Mouse (Mus musculus) C2C12 (cell line): ENCODE results near the gene Ttc32. TPM values are rescaled to one million over a fixed set of nuclear protein-coding genes. Genes with fewer than 3 reads are reported as not detected.

Experiments
- H3K27me3 ChIP-seq: one replicate; pipeline ENCODE4 v1.6.1; 2011; ENCODE audit not compliant: control insufficient read depth, insufficient read depth, insufficient read length
- H3K36me3 ChIP-seq: one replicate; pipeline ENCODE4 v1.6.1; 2011; ENCODE audit not compliant: control insufficient read depth, insufficient read depth
- H3K4me3 ChIP-seq: one replicate; pipeline ENCODE4 v1.5.1; 2011; ENCODE audit warnings: mild to moderate bottlenecking, control low read depth; ENCODE audit not compliant: poor library complexity, insufficient read depth, severe bottlenecking
- H3K79me2 ChIP-seq: one replicate; pipeline ENCODE4 v1.6.1; 2011; ENCODE audit not compliant: control insufficient read depth, insufficient read depth
- H3K79me3 ChIP-seq: one replicate; pipeline ENCODE4 v1.6.1; 2011; ENCODE audit warnings: low read depth, control low read depth
- H3ac ChIP-seq: one replicate; pipeline ENCODE3; 2011; ENCODE audit warnings: low read depth; ENCODE audit not compliant: control insufficient read depth, insufficient read length
- CEBPB ChIP-seq: IDR thresholded peaks from one replicate; pipeline ENCODE4 v1.6.1; 2011; ENCODE audit warnings: low read depth, mild to moderate bottlenecking, control low read depth, moderate library complexity
- CTCF ChIP-seq: IDR thresholded peaks from one replicate; pipeline ENCODE4 v1.5.1; 2011; ENCODE audit not compliant: control insufficient read depth, insufficient read depth, insufficient read length
- FOSL1 ChIP-seq: IDR thresholded peaks from one replicate; pipeline ENCODE4 v1.8.0; 2011; ENCODE audit warnings: mild to moderate bottlenecking, low read length; ENCODE audit not compliant: poor library complexity, insufficient read depth, severe bottlenecking
- MAX ChIP-seq: IDR thresholded peaks from one replicate; pipeline ENCODE4 v1.6.1; 2011; ENCODE audit warnings: mild to moderate bottlenecking, control low read depth
- MYOD1 ChIP-seq: IDR thresholded peaks from one replicate; pipeline ENCODE4 v1.6.1; 2011; ENCODE audit warnings: low read depth; ENCODE audit not compliant: control insufficient read depth, insufficient read length
- MYOG ChIP-seq: IDR thresholded peaks from one replicate; pipeline ENCODE4 v1.6.1; 2011; ENCODE audit not compliant: control insufficient read depth, insufficient read length; ENCODE audit errors: extremely low read depth
- USF1 ChIP-seq: IDR thresholded peaks from one replicate; pipeline ENCODE4 v1.6.1; 2011; ENCODE audit warnings: low read depth, mild to moderate bottlenecking, control low read depth, moderate library complexity
- long read RNA-seq, 2 experiments: library from polyadenylated mRNA; unstranded; transcript quantifications; one replicate each; pipeline ENCODE4 v2.0.0; 2019 to 2020
- polyA plus RNA-seq: library from polyadenylated mRNA; unstranded; fragments of >200 nt; fragmentation: generic; extraction: Trizol; gene quantifications from one replicate; pipeline ENCODE4 v1.2.1, GENCODE M21; 2012; ENCODE audit warnings: missing spikeins

Ttc32 gene
- polyA plus RNA-seq: 5.9 TPM
- long read RNA-seq, experiment 1, partial matches to known transcripts: 0 of 4 reads
- long read RNA-seq, experiment 1, other reads (novel, unspliced or antisense): 0 of 4 reads
- long read RNA-seq, experiment 2: 0 reads

DNA sequence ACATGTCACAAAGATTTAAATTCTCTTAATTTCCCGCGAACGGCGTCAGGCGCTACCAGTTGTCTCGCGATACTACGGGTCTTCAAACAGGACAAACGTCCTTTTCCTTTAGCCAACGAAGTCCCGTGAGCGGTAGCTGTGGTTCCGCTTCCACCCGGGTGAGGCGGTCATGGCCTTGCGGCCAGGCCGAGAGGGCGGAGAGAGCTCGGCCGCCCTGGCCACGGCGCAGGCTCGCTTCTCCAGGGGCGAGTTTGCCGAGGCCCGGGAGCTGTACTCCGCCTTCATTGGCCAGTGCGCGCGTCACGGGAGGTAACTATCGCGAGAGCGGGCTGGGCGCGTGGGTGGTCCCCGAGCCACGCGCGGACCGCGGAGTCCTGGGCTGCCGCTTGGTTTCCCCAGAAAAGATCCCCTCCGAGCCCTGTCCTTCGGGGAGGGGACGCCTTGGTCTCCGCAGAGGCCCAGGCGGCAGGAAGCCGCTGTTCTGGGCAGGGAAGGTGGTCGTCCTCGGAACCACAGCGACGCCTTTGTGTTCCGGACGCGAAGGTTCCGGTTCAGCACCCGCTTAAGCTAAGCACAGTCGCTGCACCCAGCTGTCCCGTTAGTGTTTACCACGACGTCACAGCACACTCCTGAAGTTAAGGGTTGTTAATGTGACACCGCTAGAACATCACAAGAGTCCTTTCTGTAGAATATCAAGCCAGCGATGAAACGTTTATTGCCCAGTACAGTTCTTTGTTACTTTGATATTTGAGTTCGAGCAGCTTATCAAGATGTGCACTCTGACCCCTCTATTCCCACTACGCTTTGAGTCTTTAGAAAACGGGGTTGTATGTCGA lies at the start of gene Ttc32:
Ttc32 (plus strand) TSS at position 110 of the 836 bp plus-strand sequence.
- Histone ChIP-seq H3ac (peak within 1 kb of the TSS; percentile 95), H3K79me2 (no peaks in the 10 kb centered on the region), H3K36me3 (peaks cover 21% of the 10 kb centered on the region), H3K4me3 (peak within 1 kb of the TSS; percentile 46), H3K79me3 (no peaks in the 10 kb centered on the region), H3K27me3 (no peaks in the 10 kb centered on the region)
- TF ChIP-seq USF1: peak; percentile 38
- TF ChIP-seq MAX: peak; percentile 51
- no peak for TF ChIP-seq CTCF
- no peak for TF ChIP-seq MYOG
- no peak for TF ChIP-seq MYOD1
- no peak for TF ChIP-seq CEBPB
- no peak for TF ChIP-seq FOSL1

DNA sequence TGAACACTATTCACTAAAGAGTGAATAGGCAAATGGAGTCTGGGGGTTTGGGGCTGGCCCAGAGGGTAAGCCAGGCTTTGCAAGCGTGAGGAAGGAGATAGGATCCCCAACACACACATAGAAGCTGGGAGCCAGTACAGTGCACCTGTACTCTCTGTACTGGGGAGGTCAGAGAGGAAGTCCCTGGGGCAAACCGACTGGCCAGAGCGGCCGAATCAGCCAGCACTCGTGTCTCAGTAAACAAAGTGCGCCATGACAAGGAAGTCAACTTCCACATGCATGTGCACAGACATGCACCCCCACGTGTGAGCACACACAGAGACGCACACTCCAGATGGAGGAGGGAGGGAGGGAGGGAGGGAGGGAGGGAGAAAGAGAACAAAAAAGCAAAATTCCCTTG lies 36.6 kb upstream of the Ttc32 start:
- Histone ChIP-seq H3K27me3 (no peaks in the 10 kb centered on the region), H3K36me3 (peaks cover 16% of the 10 kb centered on the region), H3ac (no peak overlapping the region), H3K79me2 (no peaks in the 10 kb centered on the region), H3K4me3 (no peak overlapping the region), H3K79me3 (no peaks in the 10 kb centered on the region)
- TF ChIP-seq MYOD1 (no peak), CEBPB (no peak), MAX (no peak), FOSL1 (no peak), CTCF (no peak), USF1 (no peak), MYOG (no peak)

GRCm38 (mm10) chr12:8998318-8998717 lies 31.5 kb upstream of the Ttc32 start:
- no peak for TF ChIP-seq MAX
- no peak for TF ChIP-seq CEBPB
- no peak for TF ChIP-seq MYOD1
- Histone ChIP-seq H3ac (no peak overlapping the region), H3K79me2 (no peaks in the 10 kb centered on the region), H3K27me3 (no peaks in the 10 kb centered on the region), H3K36me3 (peaks cover 3% of the 10 kb centered on the region), H3K79me3 (no peaks in the 10 kb centered on the region), H3K4me3 (no peak overlapping the region)

GRCm38 (mm10) chr12:9002038-9002648 lies 27.7 kb upstream of the Ttc32 start:
- H3K79me3 ChIP-seq: no peaks in the 10 kb centered on the region
- no peak overlapping the region for H3K4me3 ChIP-seq
- peaks cover 7% of the 10 kb centered on the region for H3K36me3 ChIP-seq
- H3K27me3 ChIP-seq: no peaks in the 10 kb centered on the region
- H3ac ChIP-seq: no peak overlapping the region
- H3K79me2 ChIP-seq: no peaks in the 10 kb centered on the region
- TF ChIP-seq MYOG: no peak
- TF ChIP-seq CTCF: peak; percentile 56

DNA sequence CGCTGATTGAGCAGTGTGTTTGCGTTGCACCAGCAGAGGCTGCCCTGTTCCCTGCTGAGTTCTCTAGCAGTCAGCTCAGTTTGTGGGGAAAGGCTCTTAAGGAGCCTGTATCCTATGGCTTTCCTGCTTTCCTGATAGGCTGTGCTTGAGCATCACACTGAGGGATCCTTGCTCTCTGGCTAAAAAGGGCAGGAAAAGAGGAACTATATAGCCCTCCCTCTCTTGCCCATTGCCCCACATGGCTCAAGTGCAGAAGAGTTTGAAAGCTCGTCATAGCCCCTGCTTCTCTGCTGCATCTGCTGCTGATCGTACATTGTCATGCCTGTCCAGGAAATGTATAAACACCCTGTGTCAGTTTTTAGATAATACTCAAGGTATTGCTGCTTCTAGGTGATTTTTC lies 22.7 kb upstream of the Ttc32 start:
- Histone ChIP-seq H3K4me3 (no peak overlapping the region), H3K27me3 (no peaks in the 10 kb centered on the region), H3K79me3 (no peaks in the 10 kb centered on the region), H3ac (no peak overlapping the region), H3K79me2 (no peaks in the 10 kb centered on the region), H3K36me3 (peaks cover 10% of the 10 kb centered on the region)
- TF ChIP-seq MYOD1 (no peak), CEBPB (no peak), FOSL1 (no peak), CTCF (no peak), MAX (no peak), MYOG (no peak), USF1 (no peak)
